Mouse (Mus musculus): Measurements from ENCODE around the gene Gucy2c.

GRCm38 (mm10) chr6:136745586-136745985 is 36.0 kb downstream of the Gucy2c start:
- no peak for TF ChIP-seq GATA1 (IDR thresholded peaks at IDR 0.05; ENCODE audit: borderline replicate concordance, low read length)
- TF ChIP-seq FLI1 (IDR thresholded peaks at IDR 0.05; ENCODE audit: low read length), result no peak

Measured in megakaryocyte, embryonic 14.5 days (primary cell).